Mouse (Mus musculus): ENCODE measurements around the gene Mapk10.

The Mapk10 gene

DNA sequence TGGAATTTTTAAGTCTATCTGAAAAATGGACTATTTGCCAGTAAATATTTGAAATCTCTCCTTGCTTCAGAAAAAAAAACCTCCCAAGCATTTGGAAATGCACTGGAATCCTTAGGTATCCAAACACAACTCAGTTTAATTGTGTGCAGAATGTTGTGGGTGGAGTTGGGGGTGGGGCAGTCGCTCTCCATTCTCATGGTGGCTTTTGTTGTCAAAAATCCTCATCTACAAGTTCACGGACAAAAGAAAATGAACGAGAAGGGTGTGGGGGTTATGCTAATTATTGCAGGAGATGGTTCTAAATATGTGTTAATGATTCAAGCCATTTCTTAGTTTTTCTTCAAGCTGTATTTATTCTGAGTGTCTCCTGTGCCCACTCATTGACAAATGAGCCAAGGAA is 49.6 kb downstream of the Mapk10 start:
- no peak for DNase-seq

DNA sequence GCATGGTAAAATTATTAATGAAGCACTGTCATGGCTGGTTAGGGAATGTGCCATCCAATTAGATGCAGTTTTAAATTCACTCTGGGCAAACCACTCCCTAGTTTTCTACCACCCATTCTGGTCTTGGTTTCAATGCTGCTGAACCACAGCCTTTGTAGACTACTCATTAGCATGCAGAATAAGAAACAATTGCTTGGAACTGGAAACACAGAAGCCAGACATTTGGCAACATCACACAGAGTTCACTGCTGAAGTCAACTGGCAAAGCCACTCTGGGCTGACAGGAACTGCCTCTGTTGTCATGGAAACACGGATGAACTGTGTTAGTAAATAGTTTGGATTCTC is 50.0 kb downstream of the Mapk10 start:
- peak; percentile 58 for DNase-seq

DNA sequence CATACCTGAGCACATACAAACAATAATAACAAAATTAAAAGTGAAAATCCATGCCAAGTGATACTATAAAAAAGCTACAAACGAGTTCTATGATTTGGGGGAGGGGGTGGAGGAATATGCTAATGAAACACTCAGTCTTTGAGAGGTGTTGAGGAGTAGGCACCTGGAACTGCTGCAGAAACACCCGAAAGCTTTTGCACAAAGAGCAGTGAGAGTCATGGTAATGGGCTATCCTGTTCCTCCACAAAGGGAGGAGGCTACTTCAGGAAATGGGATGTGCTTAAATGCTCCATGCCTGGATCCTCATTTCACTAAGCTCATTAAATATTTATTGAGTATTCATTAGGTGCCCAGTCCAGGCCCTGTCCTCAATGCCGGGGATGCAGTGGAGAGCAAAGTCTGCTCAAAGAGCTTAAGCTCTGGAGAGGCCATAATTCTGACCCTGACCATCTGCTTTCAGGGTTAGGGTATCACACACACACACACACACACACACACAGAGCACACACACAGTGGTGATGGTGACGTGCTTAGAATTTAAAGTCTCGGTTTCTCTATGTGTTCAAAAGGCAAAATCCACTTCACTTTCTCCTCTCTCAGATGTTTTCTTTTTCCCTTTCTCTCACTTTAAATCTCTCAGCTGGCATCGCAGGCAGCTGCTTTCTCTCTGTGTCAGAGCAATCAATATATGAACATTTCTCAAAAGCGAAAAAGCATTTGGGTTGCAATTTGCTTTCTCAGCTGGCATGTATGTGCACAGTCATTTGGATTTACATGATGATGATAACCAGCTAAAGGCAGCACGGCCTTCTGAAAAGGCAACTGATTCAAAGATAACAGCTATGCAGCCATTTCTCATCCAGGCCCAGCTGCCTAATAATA is 50.6 kb downstream of the Mapk10 start:
- no peak for DNase-seq

DNA sequence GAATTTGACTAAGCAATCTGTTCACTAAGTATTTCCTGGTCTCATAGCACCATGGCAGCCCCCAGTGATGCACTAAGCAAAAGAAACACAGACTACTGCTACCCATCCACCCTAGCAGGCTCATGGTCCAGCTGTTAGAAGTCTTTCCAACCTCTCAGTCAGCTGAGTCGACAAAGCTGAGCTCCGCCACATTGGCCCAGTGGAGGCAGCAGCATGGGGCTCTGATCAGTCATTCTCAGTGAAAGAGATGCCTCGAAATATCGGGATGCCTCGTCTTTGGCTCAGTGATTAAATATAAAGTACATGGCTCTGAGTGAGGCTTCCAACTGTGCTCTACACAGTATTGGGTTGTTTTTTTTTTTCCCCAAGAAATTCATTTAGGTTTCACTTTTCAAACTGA is 70.2 kb downstream of the Mapk10 start:
- DNase-seq: no peak

DNA sequence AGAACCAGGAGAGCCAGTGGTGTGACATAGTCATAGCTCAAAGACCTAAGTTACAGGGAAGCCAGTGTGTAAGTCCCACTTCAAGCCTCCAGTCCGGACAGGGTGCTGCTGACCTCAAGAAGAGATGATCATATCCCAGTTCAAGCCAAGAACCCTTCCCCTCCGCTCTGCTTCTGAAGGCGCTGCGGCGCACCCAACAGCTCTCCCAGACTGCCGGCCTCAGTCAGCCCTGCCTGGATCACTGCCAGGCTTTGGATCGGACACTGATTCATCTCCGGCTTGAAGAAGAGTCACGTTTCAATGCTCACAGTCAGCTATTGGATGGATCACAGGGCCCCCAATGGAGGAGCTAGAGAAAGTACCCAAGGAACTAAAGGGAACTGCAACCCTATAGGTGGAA is 76.3 kb downstream of the Mapk10 start:
- peak; percentile 64 for DNase-seq

DNA sequence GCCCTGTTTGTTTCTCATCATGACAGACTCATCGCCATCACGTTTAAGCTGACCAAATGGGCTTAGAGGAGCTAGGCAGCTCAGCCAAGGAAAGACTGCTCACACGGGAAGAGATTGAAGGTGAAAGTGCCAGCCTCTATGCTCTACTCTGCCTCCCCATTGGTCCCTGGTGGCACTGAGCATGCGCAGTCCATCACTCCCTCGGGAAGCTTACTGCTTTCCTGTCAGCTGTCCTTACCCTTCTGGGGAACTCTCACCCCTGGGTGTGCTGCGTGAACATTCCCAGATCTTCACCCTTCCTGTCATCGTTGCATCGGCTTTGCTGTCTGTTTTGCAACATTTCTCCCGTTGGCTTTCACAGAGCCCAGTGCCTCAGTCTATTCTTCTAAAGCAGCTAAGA is 77.5 kb downstream of the Mapk10 start:
- no peak for DNase-seq

GRCm38 (mm10) chr5:103132814-103133213 is 78.3 kb downstream of the Mapk10 start:
- no peak for DNase-seq

DNA sequence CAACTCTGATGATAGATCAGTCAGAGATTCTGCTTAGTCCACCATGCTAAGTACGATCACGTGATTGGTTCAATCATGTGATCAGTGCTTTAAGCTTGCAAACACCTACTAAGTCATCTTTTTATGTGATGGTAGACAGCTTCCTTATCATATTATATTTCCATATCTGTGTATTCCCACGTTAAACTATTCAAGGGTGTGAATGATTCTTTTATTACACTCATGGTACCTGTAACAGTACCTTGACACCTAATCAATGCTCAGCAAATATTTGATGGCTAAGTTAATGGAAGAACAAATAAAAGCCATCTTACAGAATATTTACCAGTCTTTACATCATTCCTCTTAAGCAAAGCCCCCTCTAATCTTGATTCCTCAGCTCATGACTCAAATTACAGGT is 91.5 kb downstream of the Mapk10 start:
- no peak for DNase-seq

DNA sequence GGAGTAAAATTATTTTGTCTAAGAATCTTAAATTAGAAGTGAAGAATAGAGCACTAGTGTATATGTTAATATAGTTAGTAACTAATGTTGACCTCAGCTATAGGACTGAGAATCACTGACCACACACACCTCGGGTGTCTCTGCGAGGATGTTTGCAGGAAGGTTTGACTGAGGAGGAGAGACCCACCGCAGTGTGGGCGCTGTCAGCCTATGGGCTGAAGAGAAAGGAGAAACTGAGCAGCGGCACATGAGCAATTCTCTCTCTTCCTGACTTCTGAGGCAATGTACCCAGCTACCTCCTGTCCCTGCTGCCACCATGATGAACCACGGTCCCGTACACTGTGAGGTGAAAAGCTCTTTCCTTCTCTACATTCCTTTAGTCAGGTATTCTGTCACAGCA is 95.6 kb downstream of the Mapk10 start:
- no peak for DNase-seq

DNA sequence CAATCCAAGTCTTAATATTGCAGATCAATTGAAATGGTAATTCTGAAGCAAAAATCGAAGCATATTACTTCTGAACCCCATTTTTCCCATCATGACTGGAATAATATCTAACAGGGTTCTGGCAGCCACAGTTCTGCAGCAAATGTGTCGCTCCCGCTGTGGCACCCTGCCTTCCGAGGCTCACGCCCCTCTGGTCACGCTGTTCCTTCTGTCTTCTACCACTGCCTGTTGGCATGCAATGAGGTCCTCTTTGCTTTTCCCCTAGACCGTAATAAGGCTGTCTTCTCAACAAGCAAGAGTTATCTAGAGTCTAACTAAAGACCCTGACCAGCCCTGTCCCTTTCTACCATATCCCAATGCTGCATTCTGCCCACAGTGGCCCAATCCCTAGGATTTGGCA is 98.7 kb downstream of the Mapk10 start:
- peak; percentile 47 for DNase-seq

GRCm38 (mm10) chr5:103109409-103109808 is 101.7 kb downstream of the Mapk10 start:
- no peak for DNase-seq

GRCm38 (mm10) chr5:103105441-103106414 is 105.4 kb downstream of the Mapk10 start:
- DNase-seq: peak; percentile 45

DNA sequence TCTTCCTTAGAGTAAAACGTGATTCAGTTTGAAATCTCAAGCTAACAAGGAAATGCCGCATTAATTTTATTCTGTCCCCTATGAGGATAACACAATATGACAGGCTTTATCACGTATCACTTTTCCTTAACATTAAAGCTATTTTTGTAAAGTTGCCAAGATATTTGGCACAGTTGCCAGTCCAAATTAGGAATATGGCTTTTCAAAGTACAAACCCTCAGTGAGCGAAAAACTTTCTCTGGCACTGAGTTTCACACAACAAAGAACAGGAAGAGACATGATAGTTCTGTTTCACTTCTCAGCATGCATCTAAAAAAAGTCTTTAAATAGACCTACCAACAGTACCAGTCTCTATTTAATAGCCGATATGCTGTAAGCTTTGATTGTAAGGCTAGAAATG is 107.1 kb downstream of the Mapk10 start:
- DNase-seq: no peak

GRCm38 (mm10) chr5:103102876-103103393 is 108.2 kb downstream of the Mapk10 start:
- peak; percentile 48 for DNase-seq

GRCm38 (mm10) chr5:103102176-103102575 is 109.0 kb downstream of the Mapk10 start:
- no peak for DNase-seq

DNA sequence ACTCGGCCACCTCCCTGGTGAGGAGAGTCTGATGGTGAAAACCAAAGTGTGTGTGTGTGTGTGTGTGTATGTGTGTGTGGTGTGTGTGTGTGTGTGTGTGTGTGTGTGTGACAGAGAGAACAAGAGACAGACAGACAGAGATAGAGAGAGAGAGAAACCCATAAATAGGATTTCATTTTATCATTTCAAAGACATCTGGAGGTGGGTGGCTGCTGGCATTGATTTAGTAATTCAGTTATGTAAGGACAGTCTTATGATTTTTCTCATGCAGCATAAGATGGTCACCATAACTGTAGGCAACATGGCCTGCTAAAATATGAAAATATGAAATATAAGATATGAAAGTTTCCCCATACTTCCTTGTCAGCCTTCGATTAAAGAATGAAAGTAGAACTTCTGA is 117.0 kb downstream of the Mapk10 start:
- no peak for DNase-seq

GRCm38 (mm10) chr5:103085844-103086243 is 125.3 kb downstream of the Mapk10 start:
- no peak for DNase-seq

- no peak for DNase-seq
These were observed 135.7 kb downstream of the Mapk10 start for GRCm38 (mm10) chr5:103075451-103075850.

GRCm38 (mm10) chr5:103072200-103072825 is 138.8 kb downstream of the Mapk10 start:
- no peak for DNase-seq

GRCm38 (mm10) chr5:103071006-103071612 is 140.0 kb downstream of the Mapk10 start:
- no peak for DNase-seq

DNA sequence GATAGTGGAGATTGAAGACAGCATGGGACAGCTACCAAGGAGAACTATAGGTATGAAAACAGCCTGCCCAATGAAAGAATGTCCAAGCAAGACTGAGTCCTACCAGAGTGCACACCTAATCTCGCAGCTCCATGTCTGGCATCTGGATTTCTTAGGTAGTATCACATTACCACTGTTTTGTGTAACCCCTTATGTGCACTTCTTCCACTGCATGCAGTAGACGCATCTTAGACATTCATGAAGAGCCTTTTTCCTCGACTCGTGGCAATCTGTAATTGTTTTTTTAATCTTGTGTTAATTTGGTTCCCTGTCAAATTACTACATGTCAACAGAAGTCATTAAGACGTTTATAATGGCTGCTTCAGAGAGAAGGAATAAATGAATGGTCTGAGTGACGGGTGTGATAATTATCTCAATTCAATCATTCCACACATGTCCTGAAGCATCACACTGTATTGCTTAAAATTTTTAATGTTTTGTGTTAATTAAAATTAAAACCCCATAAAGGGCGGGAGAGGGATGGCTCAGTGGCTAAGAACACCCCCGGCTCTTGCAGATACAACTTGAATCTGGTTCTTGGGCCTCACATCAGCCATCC is 160.7 kb downstream of the Mapk10 start:
- no peak for DNase-seq

DNA sequence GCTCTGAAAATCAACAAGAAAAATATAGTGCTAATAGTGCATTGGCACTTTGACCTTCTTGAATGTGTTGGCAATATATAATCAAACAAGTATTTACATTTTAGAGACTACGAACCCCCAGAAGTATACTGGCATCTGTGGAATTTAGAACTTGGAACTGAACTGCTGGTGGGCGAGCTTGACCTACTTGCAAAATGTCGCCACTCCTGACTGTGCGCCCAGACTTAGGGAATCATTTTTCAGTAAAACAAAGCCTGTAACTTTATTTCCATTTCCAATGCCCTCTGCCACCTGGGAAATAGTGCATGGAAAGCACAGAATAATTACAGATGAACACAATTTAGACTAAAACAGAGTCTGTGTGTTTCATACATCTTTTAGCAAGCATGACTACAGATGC is 163.1 kb downstream of the Mapk10 start:
- DNase-seq: no peak
